Mouse (Mus musculus): ENCODE measurements around the gene Ulk1.

- TF ChIP-seq CTCF (IDR thresholded peaks at IDR 0.05 in 2 of 3, conservative IDR thresholded peaks at IDR 0.05 in 1 of 3; ENCODE audit: control insufficient read depth in 1 of 3, insufficient read depth in 1 of 3, low read depth in 2 of 3, low read length in 3 of 3, poor library complexity in 1 of 3, severe bottlenecking in 1 of 3), result peak in 2 of 3 experiments; percentile 37 to 58; a peak in 5 of 6 replicates
- 0 out of 2 replicates have a peak, but pooled peaks have one; percentile 6 for TF ChIP-seq TCF12 (IDR thresholded peaks at IDR 0.05; ENCODE audit: low read depth, low read length)
- peak; percentile 84; the same call in 1 of the 2 replicates for TF ChIP-seq POLR2AphosphoS2 (IDR thresholded peaks at IDR 0.05; ENCODE audit: low read length)
- peak; percentile 26; the same call in 1 of the 2 replicates for TF ChIP-seq JUND (IDR thresholded peaks at IDR 0.05; ENCODE audit: low read depth, low read length)
- TF ChIP-seq MAZ (IDR thresholded peaks at IDR 0.05; ENCODE audit: low read depth, low read length), result peak; percentile 84
- TF ChIP-seq POLR2A (IDR thresholded peaks at IDR 0.05; ENCODE audit: control insufficient read depth in 1 of 2, insufficient read depth in 1 of 2, low read depth in 1 of 2, low read length in 2 of 2, poor library complexity in 1 of 2), result peak; percentile 77 to 87
These were observed 29.9 kb upstream of the Ulk1 start, which contains the start of the genes Hscb and Chek2 for GRCm38 (mm10) chr5:110839678-110840365.
